Mouse (Mus musculus) adrenal gland, adult 8-10 months (tissue): Measurements from ENCODE around the gene Igf2r. TPM values are rescaled to one million over a fixed set of nuclear protein-coding genes. Genes with fewer than 3 reads are reported as not detected.

Experiments used
- DNase-seq: peaks from one replicate; pipeline ENCODE4 v3.0.0; 2022
- total RNA-seq, 4 experiments: library from RNA; stranded (reverse); gene quantifications; 2 replicates each; pipeline ENCODE4 v1.2.4; 2022

Igf2r gene
- total RNA-seq, 4 experiments from 2014 or later = 75.7 to 93.3 (median 83.9) TPM

- DNase-seq = no peak
These were observed 13.7 kb upstream of the Igf2r start for GRCm38 (mm10) chr17:12782861-12783847.

GRCm38 (mm10) chr17:12781101-12781500, 11.6 kb upstream of the Igf2r start:
- DNase-seq = no peak

GRCm38 (mm10) chr17:12780125-12780524, 10.7 kb upstream of the Igf2r start:
- no peak for DNase-seq

GRCm38 (mm10) chr17:12779442-12779841, 10.0 kb upstream of the Igf2r start:
- DNase-seq = no peak

- no peak for DNase-seq
These were observed 4.5 kb upstream of the Igf2r start for GRCm38 (mm10) chr17:12773956-12774355.

DNA sequence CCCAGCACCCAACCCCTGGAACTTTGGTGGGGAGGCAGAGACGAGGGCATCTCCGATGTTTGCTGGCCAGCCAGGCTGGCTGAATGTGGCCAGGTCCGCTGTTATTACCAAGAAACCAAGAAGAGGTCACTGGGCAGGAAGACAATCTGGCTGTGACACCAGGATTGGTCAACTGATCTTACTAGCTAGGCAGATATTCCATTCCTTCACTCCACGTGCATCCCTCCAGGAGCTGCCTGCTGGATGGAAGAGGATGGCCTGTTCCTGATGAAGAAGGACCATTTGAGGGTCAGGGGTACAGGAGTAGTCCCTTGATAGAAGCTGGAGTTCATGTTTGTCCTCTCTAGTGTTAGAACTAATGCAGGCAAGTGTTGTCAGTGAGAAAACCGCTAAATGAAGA, 1.0 kb upstream of the Igf2r start:
- no peak for DNase-seq

GRCm38 (mm10) chr17:12768415-12769379, 767 bp downstream of the Igf2r start:
- no peak for DNase-seq

DNA sequence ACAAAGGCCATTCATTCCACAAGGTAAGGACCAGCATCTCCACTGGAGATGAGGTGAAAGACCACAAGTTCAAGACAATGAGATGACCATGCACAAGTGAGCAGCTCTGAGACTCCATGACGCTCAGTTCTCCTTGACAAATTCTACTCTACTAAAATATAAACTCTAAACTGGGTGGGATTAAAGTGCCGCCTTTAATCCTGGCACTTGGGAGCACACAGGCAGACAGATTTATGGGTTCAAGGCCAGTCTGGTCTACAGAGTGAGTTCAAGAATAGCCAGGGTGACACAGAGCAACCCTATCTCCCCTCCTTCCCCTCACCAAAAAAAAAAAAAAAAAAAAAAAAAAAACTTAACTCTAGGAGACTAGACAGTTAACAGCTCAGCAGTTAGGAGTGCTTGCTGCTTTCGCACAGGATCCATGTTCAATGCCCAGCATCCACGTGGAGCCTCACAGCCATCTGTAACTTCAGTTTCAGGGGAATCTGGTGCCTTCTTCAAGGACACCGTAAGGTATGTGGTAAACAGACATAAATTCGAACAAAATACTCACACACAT, 2.1 kb downstream of the Igf2r start:
- no peak for DNase-seq

DNA sequence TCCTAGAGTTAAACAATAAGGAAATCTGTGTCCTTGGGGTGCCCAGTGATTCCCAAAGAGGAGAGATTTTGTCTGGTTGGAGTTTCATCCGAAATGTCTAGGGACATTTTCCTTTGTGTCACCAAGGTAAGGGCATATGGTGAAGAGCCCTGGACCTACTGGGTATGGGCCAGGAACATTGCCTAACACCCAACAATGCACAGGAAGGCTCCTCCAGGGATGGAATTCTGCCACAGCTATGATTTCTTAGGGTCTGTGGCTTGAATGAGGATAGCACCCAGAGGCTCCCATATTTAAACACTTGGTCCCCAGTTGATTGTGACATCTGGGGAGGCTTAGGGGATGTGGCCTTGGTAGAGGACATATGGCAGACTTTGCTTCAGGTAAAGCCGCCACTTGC, 6.1 kb downstream of the Igf2r start:
- no peak for DNase-seq

- DNase-seq = no peak
These were observed 8.9 kb downstream of the Igf2r start for GRCm38 (mm10) chr17:12760355-12761146.

- no peak for DNase-seq
These were observed 9.8 kb downstream of the Igf2r start for GRCm38 (mm10) chr17:12759646-12760074.

DNA sequence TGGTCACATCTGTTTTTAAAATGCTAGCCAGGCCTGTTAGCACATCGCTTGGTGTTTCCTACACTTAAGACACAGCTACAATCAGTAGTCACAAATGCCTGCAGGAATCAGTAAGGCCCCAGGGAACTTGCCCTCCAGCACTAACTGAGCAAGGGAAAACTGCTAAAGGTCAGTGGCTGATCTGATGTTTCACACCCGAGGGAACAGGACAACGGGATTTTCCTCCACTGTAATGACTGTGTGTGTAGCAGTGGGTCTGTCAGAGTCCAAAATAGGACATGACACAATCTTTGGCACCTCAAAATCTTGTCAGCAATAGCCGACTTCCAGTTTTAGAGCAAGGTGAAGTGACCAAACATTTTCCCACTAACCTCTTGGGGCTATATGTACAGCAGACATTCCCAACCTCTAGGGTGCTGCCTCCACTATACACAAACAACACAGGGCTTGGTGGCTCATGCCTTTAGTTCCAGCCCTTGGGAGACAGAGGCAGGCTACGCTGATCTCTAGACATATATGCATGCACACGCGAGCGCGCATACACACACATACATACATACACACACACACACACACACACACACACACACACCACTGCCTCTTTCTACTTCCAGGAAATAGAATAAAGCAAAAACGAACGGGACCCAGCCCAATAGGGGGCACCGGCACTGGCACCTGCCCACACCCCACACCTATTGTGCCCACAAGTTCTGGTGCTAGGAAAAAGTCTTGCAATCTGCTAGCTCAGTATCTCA, 10.6 kb downstream of the Igf2r start:
- no peak for DNase-seq

GRCm38 (mm10) chr17:12757990-12758389, 11.5 kb downstream of the Igf2r start:
- DNase-seq = peak; percentile 70

GRCm38 (mm10) chr17:12757161-12757560, 12.3 kb downstream of the Igf2r start:
- DNase-seq = no peak

- no peak for DNase-seq
These were observed 13.5 kb downstream of the Igf2r start for GRCm38 (mm10) chr17:12755951-12756350.

DNA sequence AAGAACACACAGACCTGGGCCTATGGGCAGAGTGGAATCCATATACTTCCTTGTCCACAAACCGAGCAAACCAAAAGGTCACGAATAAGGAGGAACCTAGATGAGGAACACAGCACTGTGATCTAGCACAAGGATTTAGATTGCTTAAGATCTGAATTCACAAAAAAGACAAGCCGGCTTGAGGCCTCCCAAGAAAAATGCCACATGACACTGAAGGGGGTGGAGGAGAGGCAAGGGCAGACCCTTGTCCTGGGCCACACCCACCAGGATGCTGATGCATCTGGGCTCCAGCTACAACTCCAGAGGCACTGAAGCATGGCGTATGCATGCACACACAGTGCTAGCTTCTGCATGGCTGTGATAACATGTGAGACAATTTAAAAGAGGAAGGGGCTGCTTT, 14.3 kb downstream of the Igf2r start:
- DNase-seq = no peak

- DNase-seq = no peak
These were observed 15.0 kb downstream of the Igf2r start for GRCm38 (mm10) chr17:12754243-12755007.

GRCm38 (mm10) chr17:12753050-12753449, 16.4 kb downstream of the Igf2r start:
- no peak for DNase-seq

DNA sequence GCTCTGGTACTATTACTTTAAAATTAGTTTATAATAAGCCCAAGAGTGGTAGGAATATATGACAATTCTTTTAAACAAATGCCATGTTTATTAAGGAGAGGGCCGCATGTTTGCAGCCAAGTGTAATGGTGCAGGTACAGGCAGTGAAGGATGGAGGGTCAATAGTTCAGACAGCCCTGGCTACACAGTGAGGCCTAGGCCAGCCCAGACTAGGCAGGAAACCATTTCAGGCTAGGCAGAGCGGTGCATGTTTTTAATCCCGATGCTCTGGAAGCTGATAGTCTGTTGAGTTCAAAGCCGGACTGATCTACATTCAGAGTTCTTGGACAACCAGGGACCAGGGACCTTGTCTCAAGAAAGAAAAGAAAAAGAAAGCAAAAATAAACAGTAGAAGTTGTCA, 17.8 kb downstream of the Igf2r start:
- DNase-seq = no peak

DNA sequence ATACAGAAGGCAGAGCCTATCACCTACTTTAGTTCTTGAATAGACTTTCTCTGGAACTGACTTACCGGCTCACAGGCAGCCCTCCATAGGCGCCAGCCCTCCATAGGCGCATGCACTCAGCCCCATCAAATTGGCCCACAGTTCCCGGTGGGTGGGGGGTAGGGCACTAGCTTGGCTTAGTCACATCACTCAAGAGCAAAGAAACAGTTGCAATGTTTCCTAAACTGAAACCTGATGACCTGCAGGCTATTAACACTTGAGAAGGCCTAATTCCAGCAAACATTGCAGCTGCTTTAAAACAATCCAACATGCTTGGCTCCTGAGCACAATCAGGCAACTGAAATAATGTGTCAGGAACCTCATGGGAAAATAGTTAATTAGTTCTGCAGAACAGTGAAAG, 18.2 kb downstream of the Igf2r start:
- DNase-seq = no peak
